Mouse (Mus musculus) liver (tissue): Measurements from ENCODE around the gene 4930449I24Rik.
"Not testable (repeated sequence)": the region's sequence is repeated elsewhere in the genome, so short reads cannot be mapped to it uniquely, and the experiment has no call there.

Experiments
- DNase-seq: peaks from one replicate; pipeline ENCODE4 v3.0.0-alpha.2; 2020; ENCODE audit warnings: mixed read lengths

The 4930449I24Rik gene

DNA sequence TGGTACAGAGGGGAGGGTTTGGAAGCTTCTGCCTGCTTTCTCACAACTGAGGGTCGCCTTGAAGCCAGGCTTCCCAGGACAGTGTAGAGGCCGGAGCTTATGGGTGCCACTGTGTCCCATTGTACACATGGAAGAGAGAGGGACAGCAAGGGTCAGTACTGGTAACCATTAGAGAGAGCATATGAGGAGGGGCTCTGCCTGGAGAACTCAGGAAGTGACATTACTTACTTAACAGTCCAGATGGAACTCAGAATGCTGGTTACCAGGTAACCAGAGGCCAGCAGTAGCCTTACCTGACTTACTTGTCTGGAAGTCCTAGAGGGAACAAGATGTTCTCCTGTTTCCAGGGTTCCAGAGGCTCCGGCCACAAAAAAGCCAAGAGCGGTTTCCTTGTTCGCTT, at the start of gene 4930449I24Rik:
Gene 4930449I24Rik (plus strand): TSS at position 301 of the 400 bp plus-strand sequence.
- not testable (repeated sequence) for DNase-seq

DNA sequence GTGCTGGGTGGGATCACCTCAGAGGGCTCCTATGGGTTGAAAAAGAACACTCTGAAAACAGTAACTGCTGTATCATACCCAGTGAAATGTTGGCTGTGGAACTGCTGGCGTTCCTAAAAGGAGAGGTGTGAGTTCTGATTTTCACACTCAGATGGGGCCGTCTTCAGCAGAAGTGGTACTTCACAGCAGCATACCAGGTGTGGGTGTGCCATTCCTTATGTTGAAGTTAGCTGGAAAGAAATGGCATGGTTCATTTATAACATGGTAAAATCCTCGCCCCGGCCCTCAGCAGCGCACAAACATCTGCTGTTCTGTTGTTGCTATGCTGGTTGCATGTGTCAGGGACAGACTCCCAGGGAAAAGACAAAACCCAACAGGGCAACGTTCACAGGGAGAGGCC, 48.6 kb upstream of the 4930449I24Rik start:
- no peak for DNase-seq

DNA sequence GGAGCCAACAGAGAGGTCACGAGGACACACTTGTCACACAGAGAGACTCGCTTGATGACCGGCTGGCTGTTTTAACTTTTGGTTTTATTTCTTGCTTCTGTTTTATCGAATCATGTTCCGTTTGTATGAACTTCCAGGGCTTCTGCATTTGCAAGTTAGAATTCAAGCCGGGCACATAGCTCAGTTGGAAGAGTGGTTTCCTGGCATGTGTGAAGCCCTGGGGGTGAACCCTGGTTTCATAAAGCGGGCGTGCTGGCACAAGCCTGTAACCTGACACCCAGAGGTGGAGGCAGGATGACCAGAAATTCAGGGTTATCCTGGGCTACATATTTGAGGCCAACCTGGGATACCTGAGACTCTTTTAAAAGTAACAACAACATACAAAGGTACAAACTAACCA, 40.6 kb upstream of the 4930449I24Rik start:
- DNase-seq, result no peak

DNA sequence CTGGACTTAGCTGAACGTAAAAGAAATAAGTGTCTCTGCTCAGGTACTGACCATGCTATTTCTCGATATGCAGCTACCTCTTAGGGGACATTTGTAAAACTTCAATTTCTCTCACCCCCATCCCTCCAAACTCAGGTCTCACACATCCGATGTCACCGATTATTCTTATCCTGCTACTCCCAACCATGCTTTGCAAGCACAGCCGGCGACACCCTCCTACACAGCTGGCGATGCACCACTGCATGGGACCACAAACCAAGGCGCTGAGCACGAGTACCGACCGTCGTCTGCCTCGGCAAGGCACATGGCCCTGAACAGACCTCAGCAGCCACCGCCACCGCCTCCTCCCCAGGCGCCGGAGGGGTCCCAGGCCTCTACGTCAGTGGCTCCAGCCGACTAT, 35.5 kb upstream of the 4930449I24Rik start:
- no peak for DNase-seq

DNA sequence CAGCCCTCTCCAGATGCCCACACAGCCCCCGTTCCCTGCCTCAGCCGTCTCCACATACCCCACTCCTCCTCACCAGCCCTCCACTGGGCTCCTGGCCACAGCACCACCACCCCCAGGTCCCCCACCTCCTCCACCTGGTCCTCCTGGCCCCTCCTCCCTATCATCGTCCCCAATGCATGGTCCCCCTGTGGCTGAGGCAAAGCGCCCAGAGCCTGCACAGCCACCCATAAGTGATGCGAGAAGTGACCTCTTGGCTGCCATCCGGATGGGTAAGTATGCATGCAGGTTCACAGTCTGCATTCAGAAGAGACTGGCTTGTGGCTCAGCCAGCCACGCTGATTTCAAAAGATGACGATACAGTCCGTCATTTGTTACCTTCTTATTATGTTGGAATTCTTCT, 33.9 kb upstream of the 4930449I24Rik start:
- no peak for DNase-seq

DNA sequence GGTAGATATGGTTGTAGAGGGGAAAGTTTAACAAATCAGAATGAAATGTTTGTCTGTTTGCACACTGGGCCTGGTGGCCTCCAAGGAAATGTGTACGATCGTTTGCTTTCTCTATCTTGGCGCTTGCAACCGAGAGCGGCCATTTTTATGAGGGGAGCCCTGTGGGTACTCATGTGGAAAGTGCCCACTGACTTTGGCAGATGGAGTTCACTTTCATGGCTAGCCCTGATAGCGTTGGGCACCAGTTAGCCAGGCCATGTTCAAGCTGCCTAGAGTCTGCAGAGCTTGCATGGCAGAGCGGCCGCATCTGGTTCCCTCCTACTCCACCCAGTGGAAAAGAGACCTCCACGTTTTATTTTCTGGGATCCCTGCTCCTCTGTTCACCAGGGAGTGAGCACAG, 31.4 kb upstream of the 4930449I24Rik start:
- DNase-seq, result no peak

DNA sequence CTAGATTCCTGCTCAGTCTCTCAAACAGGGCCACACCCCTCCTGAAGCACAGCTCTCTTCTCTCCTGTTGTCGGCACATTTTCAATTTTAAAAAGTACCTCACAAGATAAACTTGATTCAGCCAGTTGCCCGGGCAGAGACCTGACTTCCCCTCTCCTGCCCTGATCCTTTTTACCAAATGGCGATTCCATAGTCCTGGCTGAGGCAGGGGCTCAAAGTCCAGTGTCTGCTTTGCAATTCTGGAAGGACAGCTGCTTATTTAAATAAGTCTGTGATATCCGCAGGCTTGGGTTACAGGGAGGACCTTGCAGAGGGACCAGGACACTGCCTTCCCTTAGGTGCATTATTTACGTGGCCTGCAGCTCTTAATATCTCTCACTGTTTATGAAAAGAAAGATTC, 30.9 kb upstream of the 4930449I24Rik start:
- DNase-seq, result no peak

DNA sequence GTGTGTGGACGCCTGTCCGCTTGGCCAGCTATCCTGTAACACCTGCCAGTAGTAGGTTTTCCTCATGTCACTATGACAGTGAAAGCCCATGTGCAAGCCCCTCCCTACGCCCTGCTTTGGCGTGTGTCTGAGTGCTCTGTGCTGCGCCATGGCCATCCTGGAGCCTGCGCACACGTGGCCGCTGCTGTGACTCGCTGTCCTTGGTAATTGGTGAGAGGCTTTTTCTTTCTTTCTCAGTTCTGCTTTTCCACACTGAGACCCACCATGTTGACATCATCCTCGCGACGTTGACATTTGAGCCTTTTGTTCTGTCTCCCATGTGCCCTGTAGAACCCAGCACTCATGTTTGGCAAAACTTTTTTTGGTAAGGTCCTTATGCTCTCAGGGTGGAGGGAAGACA, 30.4 kb upstream of the 4930449I24Rik start:
- no peak for DNase-seq

DNA sequence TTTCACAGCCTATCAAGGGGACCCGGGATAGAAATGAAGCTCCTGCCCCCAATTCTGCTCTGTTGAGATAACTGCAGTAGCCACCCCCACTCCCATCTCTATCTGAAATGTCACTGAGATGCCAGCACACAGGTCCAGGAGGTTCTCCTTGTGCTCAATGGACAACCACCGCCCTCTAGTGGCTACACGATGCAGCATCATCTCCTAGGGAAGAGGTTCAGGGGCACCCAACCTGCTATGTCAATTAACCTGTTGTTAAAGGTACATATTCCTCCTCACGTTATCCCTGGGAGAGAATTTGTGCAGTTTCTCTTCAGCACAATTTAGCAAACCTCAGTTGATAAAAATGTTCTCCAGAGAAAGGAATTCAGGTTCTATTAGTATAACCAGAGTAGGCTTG, 22.6 kb upstream of the 4930449I24Rik start:
- DNase-seq, result not testable (repeated sequence)

DNA sequence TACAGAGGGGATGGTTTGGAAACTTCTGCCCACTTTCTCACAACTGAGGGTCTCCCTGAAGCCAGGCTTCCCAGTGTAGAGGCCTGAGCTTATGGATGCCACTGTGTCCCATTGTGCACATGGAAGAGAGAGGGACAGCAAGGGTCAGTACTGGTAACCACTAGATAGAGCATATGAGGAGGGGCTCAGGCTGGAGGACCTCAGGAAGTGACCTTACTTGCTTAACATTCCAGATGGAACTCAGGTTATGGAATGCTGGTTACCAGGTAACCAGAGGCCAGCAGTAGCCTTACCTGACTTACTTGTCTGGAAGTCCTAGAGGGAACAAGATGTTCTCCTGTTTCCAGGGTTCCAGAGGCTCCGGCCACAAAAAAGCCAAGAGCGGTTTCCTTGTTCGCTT, 20.5 kb upstream of the 4930449I24Rik start, which contains the start of gene Gm6408:
Gene Gm6408 (plus strand): TSS at position 301 of the 400 bp plus-strand sequence.
- DNase-seq, result not testable (repeated sequence)

DNA sequence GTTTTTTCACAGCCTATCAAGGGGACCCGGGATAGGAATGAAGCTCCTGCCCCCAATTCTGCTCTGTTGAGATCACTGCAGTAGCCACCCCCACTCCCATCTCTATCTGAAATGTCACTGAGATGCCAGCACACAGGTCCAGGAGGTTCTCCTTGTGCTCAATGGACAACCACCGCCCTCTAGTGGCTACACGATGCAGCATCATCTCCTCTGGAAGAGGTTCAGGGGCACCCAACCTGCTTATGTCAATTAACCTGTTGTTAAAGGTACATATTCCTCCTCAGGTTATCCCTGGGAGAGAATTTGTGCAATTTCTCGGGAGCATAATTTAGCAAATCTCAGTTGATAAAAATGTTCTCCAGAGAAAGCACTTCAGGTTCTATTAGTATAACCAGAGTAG, 13.2 kb upstream of the 4930449I24Rik start:
- not testable (repeated sequence) for DNase-seq

DNA sequence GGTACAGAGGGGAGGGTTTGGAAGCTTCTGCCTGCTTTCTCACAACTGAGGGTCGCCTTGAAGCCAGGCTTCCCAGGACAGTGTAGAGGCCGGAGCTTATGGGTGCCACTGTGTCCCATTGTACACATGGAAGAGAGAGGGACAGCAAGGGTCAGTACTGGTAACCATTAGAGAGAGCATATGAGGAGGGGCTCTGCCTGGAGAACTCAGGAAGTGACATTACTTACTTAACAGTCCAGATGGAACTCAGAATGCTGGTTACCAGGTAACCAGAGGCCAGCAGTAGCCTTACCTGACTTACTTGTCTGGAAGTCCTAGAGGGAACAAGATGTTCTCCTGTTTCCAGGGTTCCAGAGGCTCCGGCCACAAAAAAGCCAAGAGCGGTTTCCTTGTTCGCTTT, 11.1 kb upstream of the 4930449I24Rik start, which contains the start of gene Gm6370:
Gene Gm6370 (plus strand): TSS at position 301 of the 400 bp plus-strand sequence.
- not testable (repeated sequence) for DNase-seq

DNA sequence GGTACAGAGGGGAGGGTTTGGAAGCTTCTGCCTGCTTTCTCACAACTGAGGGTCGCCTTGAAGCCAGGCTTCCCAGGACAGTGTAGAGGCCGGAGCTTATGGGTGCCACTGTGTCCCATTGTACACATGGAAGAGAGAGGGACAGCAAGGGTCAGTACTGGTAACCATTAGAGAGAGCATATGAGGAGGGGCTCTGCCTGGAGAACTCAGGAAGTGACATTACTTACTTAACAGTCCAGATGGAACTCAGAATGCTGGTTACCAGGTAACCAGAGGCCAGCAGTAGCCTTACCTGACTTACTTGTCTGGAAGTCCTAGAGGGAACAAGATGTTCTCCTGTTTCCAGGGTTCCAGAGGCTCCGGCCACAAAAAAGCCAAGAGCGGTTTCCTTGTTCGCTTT, 11.6 kb downstream of the 4930449I24Rik start, which contains the start of gene Gm3402:
Gene Gm3402 (plus strand): TSS at position 301 of the 400 bp plus-strand sequence.
- not testable (repeated sequence) for DNase-seq

DNA sequence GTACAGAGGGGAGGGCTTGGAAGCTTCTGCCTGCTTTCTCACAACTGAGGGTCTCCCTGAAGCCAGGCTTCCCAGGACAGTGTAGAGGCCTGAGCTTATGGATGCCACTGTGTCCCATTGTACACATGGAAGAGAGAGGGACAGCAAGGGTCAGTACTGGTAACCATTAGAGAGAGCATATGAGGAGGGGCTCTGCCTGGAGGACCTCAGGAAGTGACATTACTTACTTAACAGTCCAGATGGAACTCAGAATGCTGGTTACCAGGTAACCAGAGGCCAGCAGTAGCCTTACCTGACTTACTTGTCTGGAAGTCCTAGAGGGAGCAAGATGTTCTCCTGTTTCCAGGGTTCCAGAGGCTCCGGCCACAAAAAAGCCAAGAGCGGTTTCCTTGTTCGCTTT, 23.3 kb downstream of the 4930449I24Rik start, which contains the start of gene Gm3404:
Gene Gm3404 (plus strand): TSS at position 301 of the 400 bp plus-strand sequence.
- not testable (repeated sequence) for DNase-seq

DNA sequence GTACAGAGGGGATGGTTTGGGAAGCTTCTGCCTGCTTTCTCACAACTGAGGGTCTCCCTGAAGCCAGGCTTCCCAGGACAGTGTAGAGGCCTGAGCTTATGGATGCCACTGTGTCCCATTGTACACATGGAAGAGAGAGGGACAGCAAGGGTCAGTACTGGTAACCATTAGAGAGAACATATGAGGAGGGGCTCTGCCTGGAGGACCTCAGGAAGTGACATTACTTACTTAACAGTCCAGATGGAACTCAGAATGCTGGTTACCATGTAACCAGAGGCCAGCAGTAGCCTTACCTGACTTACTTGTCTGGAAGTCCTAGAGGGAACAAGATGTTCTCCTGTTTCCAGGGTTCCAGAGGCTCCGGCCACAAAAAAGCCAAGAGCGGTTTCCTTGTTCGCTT, 35.1 kb downstream of the 4930449I24Rik start, which contains the start of gene Gm3409:
Gene Gm3409 (plus strand): TSS at position 301 of the 400 bp plus-strand sequence.
- DNase-seq, result not testable (repeated sequence)
